Mouse (Mus musculus): ENCODE results near the gene Romo1.
A peak's percentile ranks its signal among the peaks of the same experiment; 100 is the strongest.

Gene Romo1

DNA sequence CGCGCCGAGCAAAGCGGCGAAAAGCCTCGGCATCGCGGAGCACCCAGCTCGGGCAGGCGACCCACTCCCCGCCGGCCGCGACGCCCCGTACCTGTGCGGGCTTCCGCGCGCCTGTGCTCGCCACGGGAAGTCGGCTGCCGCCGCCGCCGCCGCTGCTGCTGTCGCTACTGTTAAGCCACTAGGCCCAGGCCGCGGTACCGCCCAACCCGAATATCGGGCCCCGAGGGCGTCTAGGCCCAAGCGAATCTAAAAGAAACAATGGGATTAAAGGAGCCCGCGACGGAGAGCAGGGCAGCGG, 35.9 kb downstream of the Romo1 start:
- no peak for DNase-seq (ENCODE audit: low spot score in 2 of 2)

DNA sequence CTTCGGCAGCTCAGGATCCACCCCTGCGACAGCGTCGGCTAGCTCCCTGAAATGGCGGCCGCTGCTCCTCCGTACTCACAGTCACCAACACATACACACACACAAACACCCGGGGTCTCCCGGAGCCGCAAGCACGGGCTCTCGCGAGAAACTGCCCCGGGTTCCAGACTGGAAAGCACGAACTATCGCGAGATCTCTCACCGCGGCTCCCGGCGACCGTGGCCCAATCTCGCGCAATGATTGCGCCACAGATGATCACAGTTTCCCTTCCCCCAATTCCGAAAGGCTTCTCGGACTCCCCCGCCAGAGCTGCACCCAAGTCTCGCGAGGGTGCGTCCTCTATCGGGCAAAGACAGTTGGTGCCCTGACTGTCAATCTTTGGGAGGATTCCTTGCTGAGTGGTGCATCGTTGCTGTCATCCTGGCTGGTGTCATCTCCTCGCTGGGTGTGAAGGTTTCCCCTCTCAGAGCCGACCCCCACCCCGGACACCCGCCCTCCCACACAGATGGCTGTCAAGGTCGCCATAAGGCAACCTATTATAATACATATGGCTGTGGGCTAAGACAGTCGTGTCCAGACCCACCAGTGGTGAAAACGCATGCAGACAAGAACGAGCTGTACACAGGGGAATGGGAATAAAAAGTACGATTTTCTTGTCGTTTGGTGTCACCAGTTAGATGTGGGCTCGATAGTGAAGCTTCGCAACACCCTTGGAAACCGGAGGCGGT, 36.4 kb downstream of the Romo1 start, which contains the start of gene Rbm39:
Gene Rbm39, minus strand, starts transcription at position 145 of the 728 bp plus-strand sequence.
- peak; percentile 100 for DNase-seq (ENCODE audit: low spot score in 2 of 2)

DNA sequence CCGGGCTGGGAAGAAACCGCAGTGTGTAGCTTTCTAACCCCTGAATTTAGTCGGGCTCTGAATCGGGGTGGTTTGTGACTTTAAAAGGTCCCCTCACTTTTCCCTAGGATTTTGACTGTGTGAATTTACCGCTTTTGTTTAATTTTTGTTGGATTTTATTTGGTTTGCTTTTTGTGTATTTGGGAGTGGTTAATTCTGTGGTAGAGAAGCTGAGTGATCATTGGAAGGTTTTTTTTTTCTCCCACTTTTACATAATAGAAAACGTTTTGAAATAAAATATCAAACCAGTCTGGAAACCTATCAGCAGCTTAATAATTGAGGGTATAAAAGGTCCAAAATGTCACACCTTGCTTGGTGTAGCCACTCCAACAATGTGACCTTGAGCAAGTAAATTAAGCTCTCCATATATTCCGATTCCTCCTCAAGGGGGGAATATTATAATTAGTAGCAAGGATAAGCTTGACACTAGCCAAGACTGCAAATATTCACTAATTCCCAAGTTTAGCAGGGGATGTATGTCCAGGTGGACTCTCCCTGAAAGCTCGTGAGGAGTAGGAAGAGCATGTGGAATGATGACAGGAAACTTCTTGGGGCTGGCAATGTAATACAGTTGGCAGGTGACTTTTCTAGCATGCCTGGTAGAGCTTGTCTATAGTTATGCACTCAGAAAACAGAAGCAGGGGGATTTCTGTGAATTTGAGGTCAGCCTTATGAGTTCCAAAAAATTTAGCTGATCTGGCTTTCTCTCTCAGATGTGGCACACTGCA, 37.2 kb downstream of the Romo1 start:
- DNase-seq (ENCODE audit: low spot score in 2 of 2) = no peak

DNA sequence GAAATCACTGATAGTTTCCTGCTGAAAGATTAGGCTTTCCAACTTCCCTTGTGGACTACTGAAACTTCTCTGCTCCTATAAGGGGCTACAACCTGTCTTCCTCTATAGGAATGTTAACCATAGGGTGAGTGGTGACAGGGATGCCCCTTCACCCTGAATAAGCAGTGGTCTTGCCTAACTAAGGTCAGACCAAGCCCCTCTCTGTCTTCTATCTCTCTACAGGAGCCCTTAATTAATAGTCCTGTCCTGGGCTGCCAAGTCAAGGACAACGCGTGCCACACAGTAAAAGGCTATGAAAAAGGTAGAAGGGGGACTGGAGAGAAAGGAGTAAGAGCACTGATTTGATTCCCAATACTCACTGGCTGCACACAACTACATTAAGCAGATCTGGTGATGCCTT, 37.8 kb downstream of the Romo1 start:
- no peak for DNase-seq (ENCODE audit: low spot score in 2 of 2)

DNA sequence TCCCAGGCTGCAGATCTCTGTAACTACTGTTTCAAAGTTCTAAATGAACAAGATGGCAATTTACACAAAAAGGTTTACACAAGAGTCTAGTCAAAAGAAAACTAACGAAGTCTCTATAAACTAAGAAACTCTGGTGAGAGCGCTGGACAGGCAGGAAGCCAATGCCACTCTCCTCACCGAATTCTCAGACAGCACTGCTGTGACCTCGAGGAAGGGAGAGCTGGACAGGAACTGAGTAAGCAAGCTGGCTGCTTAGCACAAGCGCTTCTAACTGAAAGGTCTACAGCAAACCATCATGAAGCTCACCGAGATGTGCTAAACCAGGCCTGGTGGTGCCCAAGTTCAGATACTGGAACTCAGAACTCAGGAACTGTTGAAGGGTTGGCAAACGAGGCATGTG, 45.4 kb downstream of the Romo1 start:
- peak in 1 of 2 experiments; percentile 4 for DNase-seq (ENCODE audit: low spot score in 2 of 2)

DNA sequence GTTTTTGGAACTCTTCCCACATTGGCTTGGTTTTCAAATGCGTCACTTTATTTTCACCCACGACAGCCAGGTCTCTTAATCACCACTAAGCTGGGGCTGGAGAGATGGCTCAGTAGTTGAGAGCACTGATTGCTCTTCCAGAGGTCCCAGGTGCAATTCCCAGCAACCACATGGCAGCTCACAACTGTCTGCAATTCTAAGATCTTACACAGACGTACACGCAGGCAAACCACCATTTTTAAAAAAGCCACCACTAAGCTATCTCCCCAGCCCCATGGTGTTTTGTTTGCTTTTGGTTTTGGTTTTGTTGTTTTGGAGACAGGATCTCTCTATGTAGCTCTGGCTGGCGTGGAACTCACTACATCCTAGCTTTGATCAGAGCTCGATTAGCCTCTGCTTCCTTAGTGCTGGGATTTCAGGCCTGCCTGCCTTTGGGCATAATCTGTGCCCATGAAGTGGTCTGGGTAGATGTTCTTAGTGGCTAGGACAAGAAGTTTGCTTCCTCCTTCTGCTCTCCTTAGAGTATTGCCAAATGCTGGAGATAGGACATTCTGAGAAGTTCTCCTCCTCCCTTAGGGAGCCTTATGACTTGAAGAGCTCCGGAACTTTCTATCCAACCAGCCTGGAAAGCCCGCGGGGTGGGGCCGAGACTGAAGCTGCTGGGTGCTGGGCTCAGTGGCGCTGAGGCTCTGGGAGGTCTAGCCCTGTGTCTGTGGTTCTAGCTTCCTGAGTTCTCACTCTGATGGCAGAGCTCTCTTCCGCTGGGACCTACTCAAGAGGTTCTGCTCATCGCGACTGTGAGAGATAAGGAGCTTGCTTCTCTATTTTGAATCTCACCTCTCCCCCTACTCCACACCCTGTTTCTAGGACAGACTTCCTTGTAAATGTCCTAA, 46.4 kb downstream of the Romo1 start:
- peak in 1 of 2 experiments; percentile 4 for DNase-seq (ENCODE audit: low spot score in 2 of 2)

DNA sequence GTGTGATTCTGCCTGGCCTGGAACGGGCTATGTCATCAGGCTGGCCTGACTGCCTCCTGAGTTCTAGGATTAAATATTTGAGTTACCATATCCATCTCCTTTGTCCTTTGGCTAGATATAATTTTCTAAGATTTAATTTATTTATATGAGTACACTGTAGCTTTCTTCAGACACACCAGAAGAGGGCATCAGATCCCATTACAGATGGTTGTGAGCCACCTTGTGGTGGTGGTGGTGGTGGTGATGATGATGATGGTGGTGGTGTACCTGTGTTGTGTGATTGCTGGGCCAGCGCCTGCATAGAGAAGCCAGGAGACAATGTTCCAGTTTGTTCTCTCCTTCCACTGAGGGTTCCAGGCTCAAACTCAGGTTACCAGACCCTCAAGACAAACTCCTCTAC, 47.7 kb downstream of the Romo1 start:
- no peak for DNase-seq (ENCODE audit: low spot score in 2 of 2)

DNA sequence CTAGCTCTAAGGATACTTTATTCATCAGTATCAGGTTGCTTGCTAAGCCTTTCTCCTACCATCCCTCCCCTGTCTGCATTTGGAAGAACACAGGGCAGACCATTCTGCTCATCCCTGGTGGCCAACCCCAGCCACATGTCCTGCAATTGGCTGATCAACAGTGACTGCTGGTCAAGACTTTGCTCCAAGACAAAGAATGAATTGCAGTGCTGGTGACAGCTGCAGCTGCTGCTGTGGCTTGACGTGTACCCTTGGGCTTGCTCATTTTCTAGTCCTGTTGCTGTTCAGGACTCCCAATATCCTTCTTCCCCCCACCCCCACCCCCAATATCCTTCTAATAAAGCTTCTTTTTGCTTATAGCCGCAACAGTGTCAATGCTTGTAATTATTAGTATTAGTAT, 48.2 kb downstream of the Romo1 start:
- DNase-seq (ENCODE audit: low spot score in 2 of 2) = no peak

DNA sequence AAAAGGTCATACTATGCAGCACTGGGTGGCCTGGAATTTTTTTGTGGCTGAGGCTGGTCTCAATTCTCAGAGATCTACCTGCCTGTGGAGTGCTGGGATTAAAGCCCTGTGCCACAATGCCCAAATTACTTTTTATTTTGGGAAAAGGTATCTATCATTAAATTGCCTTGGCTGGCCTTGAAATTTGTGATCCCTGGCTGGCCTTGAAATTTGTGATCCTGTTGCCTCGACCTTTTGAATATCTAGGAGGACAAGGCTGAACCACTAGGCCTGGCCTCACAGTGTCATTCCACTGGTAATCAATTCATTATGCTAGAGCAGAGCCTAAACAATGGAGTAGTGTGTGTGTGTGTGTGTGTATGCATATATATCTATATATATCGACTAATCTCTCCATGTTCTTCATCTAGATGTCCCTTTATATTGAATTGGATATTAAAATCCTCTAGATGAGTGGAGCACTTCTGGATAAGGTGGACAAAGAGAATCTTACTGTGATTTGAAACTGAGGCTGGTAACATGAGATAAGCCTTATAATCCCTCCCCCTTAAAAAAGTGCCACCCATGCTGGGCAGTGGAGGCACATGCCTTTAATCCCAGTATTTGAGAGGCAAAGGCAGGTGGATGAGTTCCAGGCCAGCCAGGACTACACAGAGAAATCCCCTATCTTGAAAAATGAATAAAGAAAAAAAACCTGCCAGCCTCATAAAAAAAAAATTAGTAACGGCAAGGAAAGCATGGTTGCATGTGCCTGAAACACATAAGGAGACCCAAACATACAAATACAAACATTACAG, 49.4 kb downstream of the Romo1 start:
- DNase-seq (ENCODE audit: low spot score in 2 of 2) = no peak

DNA sequence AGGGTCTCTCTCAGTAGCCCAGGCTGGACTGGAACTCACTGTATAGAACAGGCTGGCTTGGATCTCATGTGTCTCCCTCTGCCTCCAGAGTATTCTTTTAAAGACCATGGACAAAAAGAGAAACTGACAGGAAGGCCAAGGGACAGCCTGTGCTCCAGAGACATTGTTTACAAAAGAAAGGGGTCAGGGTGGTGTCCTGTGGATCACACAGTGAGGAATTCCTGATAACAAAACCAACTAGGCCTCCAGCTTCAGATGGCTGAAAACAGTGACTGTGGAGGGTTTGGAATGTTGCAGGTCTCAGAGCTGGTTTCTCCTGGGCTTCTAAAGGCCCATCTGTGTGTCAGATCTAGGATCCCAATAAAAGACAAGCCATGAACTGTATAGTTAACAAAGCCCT, 50.7 kb downstream of the Romo1 start:
- no peak for DNase-seq (ENCODE audit: low spot score in 2 of 2)

All from frontal cortex, postnatal 10 days (tissue).